Mouse (Mus musculus): ENCODE data around the gene Il22.

- TF ChIP-seq CTCF (IDR thresholded peaks at IDR 0.05; ENCODE audit: low read depth, low read length) (no peak), POLR2A (IDR thresholded peaks at IDR 0.05; ENCODE audit: extremely low read depth, insufficient read depth, low read length) (no peak)
Observed at GRCm38 (mm10) chr10:118172416-118172815, 32.3 kb upstream of the Il22 start.

All from liver, adult 2 months (tissue).